Mouse (Mus musculus): ENCODE measurements around the gene Spata5.

DNA sequence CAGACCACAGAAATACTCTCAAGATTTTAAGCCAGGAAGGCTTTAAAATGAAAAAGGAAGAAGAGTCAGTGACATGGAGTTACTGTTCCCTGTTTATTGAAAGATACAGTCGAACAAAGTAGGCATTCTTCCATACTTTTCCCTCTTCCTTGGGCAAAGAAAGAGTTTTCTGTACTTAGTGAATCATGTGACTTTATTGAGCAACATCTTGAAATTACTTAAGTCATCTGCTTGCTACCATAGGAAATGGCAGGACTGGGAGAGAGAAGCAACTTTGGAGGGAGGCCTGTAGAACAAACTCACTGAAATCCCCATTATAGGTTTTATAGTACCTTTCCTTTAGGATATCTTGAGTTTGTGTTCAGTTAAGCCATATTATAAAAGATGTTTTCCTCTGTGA, 81.2 kb downstream of the Spata5 start:
- TF ChIP-seq POLR2A (IDR thresholded peaks at IDR 0.05; ENCODE audit: borderline replicate concordance, low read depth, low read length) = no peak
- TF ChIP-seq CTCF (IDR thresholded peaks at IDR 0.05; ENCODE audit: low read depth, low read length) = no peak

Data from bone marrow macrophage, adult 2 months (primary cell).